Mouse (Mus musculus): ENCODE results near the gene Lrrc8e. TPM values are rescaled to one million over a fixed set of nuclear protein-coding genes. Genes with fewer than 3 reads are reported as not detected.

The Lrrc8e gene
- total and polyA plus RNA-seq, 3 experiments: 0.25 TPM; not detected in 2

DNA sequence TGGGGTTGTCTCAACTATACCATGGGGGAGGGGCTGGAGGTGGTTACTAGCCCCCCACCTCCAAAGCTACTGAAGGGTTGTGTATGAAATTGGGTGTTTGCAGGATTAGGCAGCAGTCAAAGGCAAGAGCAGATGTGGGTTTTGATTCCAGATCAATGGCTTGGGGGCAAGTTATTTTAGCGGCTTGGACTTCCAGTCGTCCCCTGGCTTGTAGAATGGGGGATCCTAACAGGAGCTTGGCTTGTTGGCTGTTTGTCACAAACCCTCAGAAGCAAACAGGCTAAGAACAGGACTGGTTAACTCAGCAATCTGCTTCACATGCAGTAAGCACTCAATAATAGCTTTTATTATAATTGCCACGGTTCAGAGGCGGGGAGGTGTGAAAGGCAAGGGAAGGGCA, 30.7 kb downstream of the Lrrc8e start:
- Histone ChIP-seq H3K9me3 (replicated peaks; ENCODE audit: low read length) (no peaks in the 10 kb centered on the region), H3K36me3 (replicated peaks in 1 of 2; ENCODE audit: control insufficient read depth in 1 of 2, insufficient read depth in 1 of 2, low read length in 1 of 2) (peaks cover 67 to 82% of the 10 kb centered on the region in 2 experiments), H3K4me3 (replicated peaks in 1 of 3; ENCODE audit: low read depth in 2 of 3, low read length in 2 of 3, poor library complexity in 1 of 3) (no peak overlapping the region), H3K79me2 (replicated peaks; ENCODE audit: control insufficient read depth, extremely low read depth, insufficient read depth, poor library complexity, severe bottlenecking) (no peaks in the 10 kb centered on the region), H3K9ac (ENCODE audit: insufficient read depth, low read depth) (no peak overlapping the region), H3K4me1 (ENCODE audit: control insufficient read depth in 1 of 2, insufficient read depth in 2 of 2) (peaks cover 6 to 11% of the 10 kb centered on the region in 2 experiments), H3K27me3 (replicated peaks) (no peaks in the 10 kb centered on the region), H3K4me2 (ENCODE audit: insufficient read depth, low read depth, poor library complexity, severe bottlenecking) (no peak overlapping the region), H3K27ac (ENCODE audit: insufficient read depth, low read depth) (no peak overlapping the region)
- dilution Hi-C loops (cut with MboI; ENCODE audit: extremely low pct_ligation_motif_present, extremely low pct_unique_long_range_greater_than_20kb, low sequenced_read_pairs): no loop called here
- in situ Hi-C loops (cut with MboI; ENCODE audit: low pct_ligation_motif_present, low pct_unique_long_range_greater_than_20kb, low sequenced_read_pairs): loop anchor here (10.0 kb wide), 1 partner anchor 57 kb away; no protein-coding TSS in a partner anchor
- no peak for TF ChIP-seq BHLHE40 (IDR thresholded peaks at IDR 0.05; ENCODE audit: low read depth, low read length)
- TF ChIP-seq MAX (IDR thresholded peaks at IDR 0.05; ENCODE audit: low read length): no peak
- TF ChIP-seq E2F4 (IDR thresholded peaks at IDR 0.05; ENCODE audit: insufficient replicate concordance, low read depth, low read length): no peak
- TF ChIP-seq NRF1 (IDR thresholded peaks at IDR 0.05; ENCODE audit: low read depth, low read length): no peak
- DNase-seq (ENCODE audit: extremely low read depth): no peak

DNA sequence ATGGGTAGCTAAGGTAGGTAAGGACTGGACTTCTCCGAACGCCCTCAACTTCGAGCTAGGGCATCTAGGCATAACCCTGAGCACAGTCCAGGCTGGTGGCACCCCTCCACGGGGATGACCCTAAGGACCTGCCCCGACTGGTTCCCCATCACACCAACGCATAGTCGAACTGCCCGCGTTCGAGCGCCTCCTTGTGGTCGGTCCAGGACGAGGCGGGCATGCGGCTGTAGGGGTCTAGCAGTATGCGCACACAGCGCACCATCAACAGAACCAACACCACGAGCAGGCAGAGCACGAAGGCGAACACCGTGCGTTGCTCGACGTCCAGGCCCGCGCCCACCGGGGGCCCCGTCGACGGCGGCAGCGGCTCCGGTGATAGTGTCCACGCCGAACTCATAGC, 31.6 kb downstream of the Lrrc8e start:
- TF ChIP-seq UBTF (IDR thresholded peaks at IDR 0.05; ENCODE audit: low read depth, low read length) (no peak), CTCF (conservative IDR thresholded peaks at IDR 0.05 in 1 of 2, IDR thresholded peaks at IDR 0.05 in 1 of 2; ENCODE audit: low read depth in 2 of 2, low read length in 2 of 2) (peak in 1 of 2 experiments; percentile 47; a peak in 2 of 4 replicates), SMC3 (IDR thresholded peaks at IDR 0.05; ENCODE audit: low read depth, low read length) (peak; percentile 21; the same call in 1 of the 2 replicates), ZMIZ1 (IDR thresholded peaks at IDR 0.05; ENCODE audit: low read depth, low read length) (no peak), BHLHE40 (IDR thresholded peaks at IDR 0.05; ENCODE audit: low read depth, low read length) (no peak), RAD21 (IDR thresholded peaks at IDR 0.05; ENCODE audit: low read depth, low read length) (no peak; the same call in 1 of the 2 replicates), ZC3H11A (IDR thresholded peaks at IDR 0.05; ENCODE audit: low read depth, low read length) (no peak), ZKSCAN1 (IDR thresholded peaks at IDR 0.05; ENCODE audit: borderline replicate concordance, low read depth, low read length) (no peak), PAX5 (IDR thresholded peaks at IDR 0.05; ENCODE audit: low read length) (no peak)
- no peaks in the 10 kb centered on the region for H3K27me3 ChIP-seq (replicated peaks)
- peaks cover 75 to 91% of the 10 kb centered on the region in 2 experiments for H3K36me3 ChIP-seq (replicated peaks in 1 of 2; ENCODE audit: control insufficient read depth in 1 of 2, insufficient read depth in 1 of 2, low read length in 1 of 2)
- dilution Hi-C loops (cut with MboI; ENCODE audit: extremely low pct_ligation_motif_present, extremely low pct_unique_long_range_greater_than_20kb, low sequenced_read_pairs): no loop called here
- no peak for DNase-seq (ENCODE audit: extremely low read depth)
- H3K27ac ChIP-seq (ENCODE audit: insufficient read depth, low read depth): no peak overlapping the region
- in situ Hi-C loops (cut with MboI; ENCODE audit: low pct_ligation_motif_present, low pct_unique_long_range_greater_than_20kb, low sequenced_read_pairs): loop anchor here (10.0 kb wide), 1 partner anchor 57 kb away; no protein-coding TSS in a partner anchor
- no peak overlapping the region for H3K9ac ChIP-seq (ENCODE audit: insufficient read depth, low read depth)
- H3K79me2 ChIP-seq (replicated peaks; ENCODE audit: control insufficient read depth, extremely low read depth, insufficient read depth, poor library complexity, severe bottlenecking): no peaks in the 10 kb centered on the region
- H3K4me3 ChIP-seq (replicated peaks in 1 of 3; ENCODE audit: low read depth in 2 of 3, low read length in 2 of 3, poor library complexity in 1 of 3): no peak overlapping the region
- no peaks in the 10 kb centered on the region for H3K9me3 ChIP-seq (replicated peaks; ENCODE audit: low read length)
- H3K4me2 ChIP-seq (ENCODE audit: insufficient read depth, low read depth, poor library complexity, severe bottlenecking): no peak overlapping the region
- H3K4me1 ChIP-seq (ENCODE audit: control insufficient read depth in 1 of 2, insufficient read depth in 2 of 2): peaks cover 3 to 8% of the 10 kb centered on the region in 2 experiments

DNA sequence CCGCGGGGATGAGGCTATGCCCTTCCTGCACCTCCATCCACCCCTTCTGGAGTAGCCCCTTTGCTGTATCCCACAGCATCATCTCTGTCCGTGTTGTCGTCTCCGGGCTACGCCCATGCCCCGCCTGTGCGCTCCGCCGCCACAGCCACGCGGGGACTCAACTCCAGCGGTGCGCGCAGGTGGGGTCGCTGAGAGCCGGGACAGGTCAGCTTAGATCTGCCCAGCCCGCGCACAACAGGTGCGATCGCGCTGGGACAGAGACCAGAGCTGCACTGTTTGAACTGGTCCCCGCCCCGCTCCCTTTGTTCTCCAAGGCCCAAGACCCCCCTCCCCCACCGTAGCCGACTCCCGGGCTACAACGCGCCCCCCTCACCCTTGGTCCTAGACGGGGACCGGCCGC, 32.1 kb downstream of the Lrrc8e start:
- Histone ChIP-seq H3K9ac (ENCODE audit: insufficient read depth, low read depth) (no peak overlapping the region), H3K9me3 (replicated peaks; ENCODE audit: low read length) (no peaks in the 10 kb centered on the region), H3K79me2 (replicated peaks; ENCODE audit: control insufficient read depth, extremely low read depth, insufficient read depth, poor library complexity, severe bottlenecking) (no peaks in the 10 kb centered on the region), H3K4me2 (ENCODE audit: insufficient read depth, low read depth, poor library complexity, severe bottlenecking) (no peak overlapping the region), H3K36me3 (replicated peaks in 1 of 2; ENCODE audit: control insufficient read depth in 1 of 2, insufficient read depth in 1 of 2, low read length in 1 of 2) (peaks cover 78 to 96% of the 10 kb centered on the region in 2 experiments), H3K4me1 (ENCODE audit: control insufficient read depth in 1 of 2, insufficient read depth in 2 of 2) (peaks cover 3 to 6% of the 10 kb centered on the region in 2 experiments), H3K27me3 (replicated peaks) (no peaks in the 10 kb centered on the region), H3K4me3 (replicated peaks in 1 of 3; ENCODE audit: low read depth in 2 of 3, low read length in 2 of 3, poor library complexity in 1 of 3) (no peak overlapping the region), H3K27ac (ENCODE audit: insufficient read depth, low read depth) (no peak overlapping the region)
- TF ChIP-seq SMC3 (IDR thresholded peaks at IDR 0.05; ENCODE audit: low read depth, low read length): no peak
- TF ChIP-seq ZC3H11A (IDR thresholded peaks at IDR 0.05; ENCODE audit: low read depth, low read length): no peak
- TF ChIP-seq MAX (IDR thresholded peaks at IDR 0.05; ENCODE audit: low read length): no peak
- no peak for TF ChIP-seq ELF1 (IDR thresholded peaks at IDR 0.05; ENCODE audit: low read depth, low read length)
- TF ChIP-seq HCFC1 (IDR thresholded peaks at IDR 0.05; ENCODE audit: low read depth, low read length): no peak
- TF ChIP-seq MXI1 (IDR thresholded peaks at IDR 0.05; ENCODE audit: low read depth, low read length): no peak
- no peak for TF ChIP-seq UBTF (IDR thresholded peaks at IDR 0.05; ENCODE audit: low read depth, low read length)
- no peak for TF ChIP-seq TBP (conservative IDR thresholded peaks at IDR 0.05; ENCODE audit: low read depth, low read length)
- no peak for TF ChIP-seq CHD1 (IDR thresholded peaks at IDR 0.05; ENCODE audit: low read depth, low read length)
- no peak for TF ChIP-seq CTCF (conservative IDR thresholded peaks at IDR 0.05 in 1 of 2, IDR thresholded peaks at IDR 0.05 in 1 of 2; ENCODE audit: low read depth in 2 of 2, low read length in 2 of 2)
- no peak for TF ChIP-seq MAFK (IDR thresholded peaks at IDR 0.05; ENCODE audit: insufficient replicate concordance, low read length)
- TF ChIP-seq POLR2A (IDR thresholded peaks at IDR 0.05; ENCODE audit: low read depth, low read length): no peak
- no peak for TF ChIP-seq BHLHE40 (IDR thresholded peaks at IDR 0.05; ENCODE audit: low read depth, low read length)
- no peak for TF ChIP-seq ZMIZ1 (IDR thresholded peaks at IDR 0.05; ENCODE audit: low read depth, low read length)
- TF ChIP-seq SIN3A (IDR thresholded peaks at IDR 0.05; ENCODE audit: low read length): no peak
- no peak for TF ChIP-seq POLR2AphosphoS2 (IDR thresholded peaks at IDR 0.05; ENCODE audit: low read depth, low read length)
- DNase-seq (ENCODE audit: extremely low read depth): no peak
- in situ Hi-C loops (cut with MboI; ENCODE audit: low pct_ligation_motif_present, low pct_unique_long_range_greater_than_20kb, low sequenced_read_pairs): loop anchor here (10.0 kb wide), 1 partner anchor 56 kb away; no protein-coding TSS in a partner anchor
- dilution Hi-C loops (cut with MboI; ENCODE audit: extremely low pct_ligation_motif_present, extremely low pct_unique_long_range_greater_than_20kb, low sequenced_read_pairs): no loop called here

Measured in CH12.LX (cell line).